ENCODE assay signal across 19 mouse cellular contexts in genomic region chr7:123396900-123397299, GRCm38 (mm10). TPM values are rescaled to one million over a fixed set of nuclear protein-coding genes. Genes with fewer than 3 reads are reported as not detected.
A peak's percentile ranks its signal among the peaks of the same experiment; 100 is the strongest.
DNase-seq lines count a peak whose midpoint lies in the region; ATAC-seq and TF ChIP-seq lines count a peak whose summit lies in the region.
"Had no signal": no experiment of that assay in that cellular context is flagged by ENCODE, and none has a peak within 500 bp of the region (broad histone marks: within the 10 kb centered on the region; RNA-seq: fewer than 3 reads in every experiment).

No protein-coding gene starts in this region.

- ATAC-seq in megakaryocyte progenitor cell, adult 5-6 weeks (replicated peaks; ENCODE audit: poor library complexity) = peak; percentile 3; the same call in 1 of the 2 replicates
- ATAC-seq in hindbrain, postnatal 0 days = no peak
- ATAC-seq: forebrain, embryonic 14.5 days; hindbrain, embryonic 16.5 days had no signal

- TF ChIP-seq POLR2A in bone marrow macrophage, adult 2 months (IDR thresholded peaks at IDR 0.05; ENCODE audit: borderline replicate concordance, low read depth, low read length) = no peak

- no peak overlapping the region for H3K4me3 ChIP-seq in bone marrow macrophage, adult 2 months (ENCODE audit: insufficient read depth, low read length)
- H3K4me3 ChIP-seq in hindbrain, postnatal 0 days (ENCODE audit: low read length) = no peak overlapping the region
- no peak overlapping the region for H3K4me3 ChIP-seq in heart, embryonic 10.5 days
- H3K4me3 ChIP-seq: embryonic facial prominence, embryonic 15.5 days; erythroblast, embryonic 14.5 days; forebrain, embryonic 10.5 days; heart, adult 2 months; heart, embryonic 12.5 days had no signal

- H3K9me3 ChIP-seq in hindbrain, postnatal 0 days (ENCODE audit: low read length) = no peaks in the 10 kb centered on the region
- H3K9me3 ChIP-seq in heart, embryonic 10.5 days = no peaks in the 10 kb centered on the region
- H3K9me3 ChIP-seq: embryonic facial prominence, embryonic 15.5 days; forebrain, embryonic 10.5 days; heart, embryonic 12.5 days had no signal

- peak overlapping the region; percentile 33 for H3K27ac ChIP-seq in bone marrow macrophage, adult 2 months (ENCODE audit: insufficient read depth, low read depth, low read length)
- no peak overlapping the region for H3K27ac ChIP-seq in hindbrain, postnatal 0 days
- H3K27ac ChIP-seq in heart, embryonic 10.5 days = no peak overlapping the region
- H3K27ac ChIP-seq: embryonic facial prominence, embryonic 15.5 days; forebrain, embryonic 10.5 days; heart, adult 2 months had no signal

- no peak for TF ChIP-seq CTCF in bone marrow macrophage, adult 2 months (IDR thresholded peaks at IDR 0.05; ENCODE audit: low read depth, low read length)
- no peak for TF ChIP-seq CTCF in hindbrain, postnatal 0 days (IDR thresholded peaks at IDR 0.05; ENCODE audit: low read depth)

- peaks cover 6% of the 10 kb centered on the region; the same call in 1 of the 2 replicates for H3K36me3 ChIP-seq in hindbrain, postnatal 0 days (ENCODE audit: insufficient read depth, low read length)
- no peaks in the 10 kb centered on the region for H3K36me3 ChIP-seq in heart, embryonic 10.5 days

- DNase-seq in cerebellum, adult 8-10 months = peak; percentile 51
- DNase-seq in cerebellum, adult 9-10 months = no peak
- DNase-seq in R1 (ENCODE audit: low read depth, low spot score) = peak; percentile 5
- no peak for DNase-seq in hindbrain, postnatal 0 days (ENCODE audit: low spot score)
- no peak for DNase-seq in heart, embryonic 10.5 days (ENCODE audit: low spot score)
- DNase-seq: adrenal gland, adult 2 months; adrenal gland, postnatal 25 days; embryo, embryonic 11 days; heart, adult 2 months; heart, postnatal 36 days; kidney, adult 8-10 months had no signal

- no peak overlapping the region for H3K9ac ChIP-seq in hindbrain, postnatal 0 days (replicated peaks; ENCODE audit: low read length)
- H3K9ac ChIP-seq: embryonic facial prominence, embryonic 15.5 days; heart, embryonic 12.5 days had no signal

- H3K4me2 ChIP-seq in hindbrain, postnatal 0 days (ENCODE audit: low read depth, low read length) = no peak overlapping the region
- H3K4me2 ChIP-seq: embryonic facial prominence, embryonic 15.5 days; heart, embryonic 12.5 days had no signal

- no peaks in the 10 kb centered on the region for H3K27me3 ChIP-seq in hindbrain, postnatal 0 days (ENCODE audit: insufficient read depth, low read length)
- H3K27me3 ChIP-seq in heart, embryonic 10.5 days (ENCODE audit: insufficient read depth, poor library complexity, severe bottlenecking) = no peaks in the 10 kb centered on the region
- H3K27me3 ChIP-seq: embryonic facial prominence, embryonic 15.5 days; heart, embryonic 12.5 days had no signal

- 84% methylated on average over 5 of the region's 5 CpGs for WGBS in hindbrain, postnatal 0 days
- WGBS in heart, embryonic 10.5 days = 85% methylated on average over 5 of the region's 5 CpGs

- peaks cover 11% of the 10 kb centered on the region for H3K4me1 ChIP-seq in bone marrow macrophage, adult 2 months (ENCODE audit: control insufficient read depth, insufficient read depth, low read length)
- no peaks in the 10 kb centered on the region for H3K4me1 ChIP-seq in hindbrain, postnatal 0 days (ENCODE audit: insufficient read depth, low read length)
- peaks cover 9% of the 10 kb centered on the region for H3K4me1 ChIP-seq in heart, embryonic 10.5 days
- H3K4me1 ChIP-seq: embryonic facial prominence, embryonic 15.5 days; forebrain, embryonic 10.5 days had no signal

RNA-seq across cellular contexts. Expression of gene Arhgap17, which starts 27.2 kb away (rescaled TPM):
- 160 and 171 TPM in 2 replicates for polyA plus RNA-seq in bone marrow macrophage, adult 2 months (2012; ENCODE audit: insufficient read depth, insufficient read length, missing spikeins)
- total RNA-seq in megakaryocyte progenitor cell, adult 5-6 weeks (2015) = 79.4 and 85.9 TPM in 2 replicates
- total RNA-seq in megakaryocyte progenitor cell, adult 5-6 weeks (2017) = 23.2 and 26.7 TPM in 2 replicates
- 16.2 and 19.8 TPM in 2 replicates for total RNA-seq in hindbrain, postnatal 0 days (2014; rRNA removed)
- polyA plus RNA-seq in hindbrain, postnatal 0 days (2015; fragmentation: Nextera tagmentation; extraction: Ambion mirVana) = 6.4 and 7.2 TPM in 2 replicates
- polyA plus RNA-seq in heart, embryonic 10.5 days (2016; fragmentation: Nextera tagmentation; extraction: Ambion mirVana) = 24.0 and 27.0 TPM in 2 replicates

RNA-seq across cellular contexts. Expression of gene Lcmt1, which starts 27.3 kb away (rescaled TPM):
- 26.1 and 28.0 TPM in 2 replicates for polyA plus RNA-seq in bone marrow macrophage, adult 2 months (2012; ENCODE audit: insufficient read depth, insufficient read length, missing spikeins)
- 35.9 and 43.6 TPM in 2 replicates for total RNA-seq in megakaryocyte progenitor cell, adult 5-6 weeks (2015)
- total RNA-seq in megakaryocyte progenitor cell, adult 5-6 weeks (2017) = 45.4 and 48.0 TPM in 2 replicates
- total RNA-seq in hindbrain, postnatal 0 days (2014; rRNA removed) = 55.2 and 64.5 TPM in 2 replicates
- 97.4 and 102 TPM in 2 replicates for polyA plus RNA-seq in hindbrain, postnatal 0 days (2015; fragmentation: Nextera tagmentation; extraction: Ambion mirVana)
- polyA plus RNA-seq in heart, embryonic 10.5 days (2016; fragmentation: Nextera tagmentation; extraction: Ambion mirVana) = 42.7 and 50.2 TPM in 2 replicates

Comparison
In these comparisons a context has a peak if more than half of its experiments do, and no peak if none do; other contexts are left out.
1. DNase-seq: peak in cerebellum, adult 8-10 months (single experiment) and R1 (single experiment); none in cerebellum, adult 9-10 months (single experiment), hindbrain, postnatal 0 days (single experiment) and heart, embryonic 10.5 days (single experiment).